8 mouse cellular contexts compared by ENCODE assay signal in genomic region chr11:60699524-60700075, GRCm38 (mm10). TPM values are rescaled to one million over a fixed set of nuclear protein-coding genes. Genes with fewer than 3 reads are reported as not detected.
DNase-seq lines count a peak whose midpoint lies in the region; ATAC-seq lines count a peak whose summit lies in the region.

Llgl1 (plus strand) TSS chr11:60699723.

- H3K4me1 ChIP-seq in hindbrain, embryonic 16.5 days (ENCODE audit: control insufficient read depth, insufficient read depth, low read depth, low read length): peaks cover 32% of the 10 kb centered on the region

- H3K9me3 ChIP-seq in hindbrain, embryonic 16.5 days (ENCODE audit: control insufficient read depth, low read length): no peaks in the 10 kb centered on the region

- no peaks in the 10 kb centered on the region for H3K36me3 ChIP-seq in hindbrain, embryonic 16.5 days (ENCODE audit: control insufficient read depth, insufficient read depth, low read length)

- no peaks in the 10 kb centered on the region for H3K27me3 ChIP-seq in hindbrain, embryonic 16.5 days (replicated peaks; ENCODE audit: control insufficient read depth, insufficient read depth, low read length)

- peak within 1 kb of the TSS; percentile 95 for H3K4me2 ChIP-seq in hindbrain, embryonic 16.5 days (ENCODE audit: low read length)

- peak within 1 kb of the TSS; percentile 82 for H3K4me3 ChIP-seq in hindbrain, embryonic 16.5 days (ENCODE audit: low read length)

- ATAC-seq in hindbrain, embryonic 16.5 days: peak; percentile 91
- peak; percentile 83 for ATAC-seq in megakaryocyte, adult 5-6 weeks (ENCODE audit: poor library complexity, severe bottlenecking)

- H3K9ac ChIP-seq in hindbrain, embryonic 16.5 days (ENCODE audit: low read depth, low read length): peak within 1 kb of the TSS; percentile 92

- WGBS in hindbrain, embryonic 16.5 days: 1% methylated on average over 42 of the region's 73 CpGs

- peak; percentile 90 for DNase-seq in WW6 (ENCODE audit: low read depth, low spot score)
- DNase-seq in cerebellum, postnatal 36 days: peak; percentile 78 to 91
- DNase-seq in gastrocnemius, adult 18-20 months (ENCODE audit: low spot score): peak; percentile 75
- DNase-seq in left cerebral cortex, adult 18-20 months (ENCODE audit: low spot score in 2 of 2): peak; percentile 76 to 89
- peak; percentile 72 to 77 for DNase-seq in right cerebral cortex, adult 2 months (ENCODE audit: low spot score in 2 of 2)
- peak; percentile 75 to 84 for DNase-seq in urinary bladder, postnatal 36 days (ENCODE audit: low spot score in 2 of 2)

- H3K27ac ChIP-seq in hindbrain, embryonic 16.5 days (ENCODE audit: low read depth, low read length): peak within 1 kb of the TSS; percentile 90

RNA-seq across cellular contexts. Expression of gene Llgl1, which starts in this region (rescaled TPM):
- total RNA-seq in gastrocnemius, adult 18-20 months (2021): 1 to 10 TPM; 8.9 to 9.2 TPM
- polyA plus RNA-seq in hindbrain, embryonic 16.5 days (2015; fragmentation: Nextera tagmentation; extraction: Ambion mirVana): 42.9 and 52.3 TPM in 2 replicates
- 10 to 100 TPM; 34.6 to 35.4 TPM for total RNA-seq in left cerebral cortex, adult 18-20 months (2021)
- total RNA-seq in megakaryocyte, adult 5-6 weeks (2015): 6.4 and 6.6 TPM in 2 replicates
- 4.1 and 4.9 TPM in 2 replicates for total RNA-seq in megakaryocyte, adult 5-6 weeks (2017)

Comparison
In these comparisons a context has a peak if more than half of its experiments do, and no peak if none do; other contexts are left out.
1. Peak in every context shown above with its lines: DNase-seq, ATAC-seq, H3K4me3 ChIP-seq and H3K27ac ChIP-seq.